Mouse (Mus musculus): ENCODE results near the gene Tcf25. TPM values are rescaled to one million over a fixed set of nuclear protein-coding genes. Genes with fewer than 3 reads are reported as not detected.

The Tcf25 gene
- polyA plus RNA-seq, 1 experiment, result 128 TPM

- Histone ChIP-seq H3K27ac (ENCODE audit: insufficient read depth, low read depth, low read length) (no peak overlapping the region), H3K27me3 (ENCODE audit: control insufficient read depth, insufficient read depth, low read length) (no peaks in the 10 kb centered on the region), H3K4me1 (ENCODE audit: control insufficient read depth, insufficient read depth, insufficient read length, low read length) (no peaks in the 10 kb centered on the region), H3K36me3 (ENCODE audit: control insufficient read depth, insufficient read depth, low read length) (peaks cover 7% of the 10 kb centered on the region), H3K4me3 (ENCODE audit: low read depth, low read length) (no peak overlapping the region)
- whole genome bisulfite sequencing, result 67% methylated on average over 9 of the region's 9 CpGs
- TF ChIP-seq POLR2A (IDR thresholded peaks at IDR 0.05; ENCODE audit: low read depth, low read length) (no peak), CTCF (IDR thresholded peaks at IDR 0.05; ENCODE audit: extremely low read depth, insufficient read length, insufficient replicate concordance, low read depth, low read length) (no peak)
Observed at GRCm38 (mm10) chr8:123348237-123348843, 25.2 kb upstream of the Tcf25 start.

GRCm38 (mm10) chr8:123349073-123349472 lies 24.5 kb upstream of the Tcf25 start:
- Histone ChIP-seq H3K4me3 (ENCODE audit: low read depth, low read length) (no peak overlapping the region), H3K27ac (ENCODE audit: insufficient read depth, low read depth, low read length) (no peak overlapping the region)

GRCm38 (mm10) chr8:123352118-123352517 lies 21.4 kb upstream of the Tcf25 start:
- 75% methylated on average over 12 of the region's 12 CpGs for WGBS
- TF ChIP-seq CTCF (IDR thresholded peaks at IDR 0.05; ENCODE audit: extremely low read depth, insufficient read length, insufficient replicate concordance, low read depth, low read length) (no peak), POLR2A (IDR thresholded peaks at IDR 0.05; ENCODE audit: low read depth, low read length) (no peak)
- Histone ChIP-seq H3K36me3 (ENCODE audit: control insufficient read depth, insufficient read depth, low read length) (peaks cover 14% of the 10 kb centered on the region), H3K4me1 (ENCODE audit: control insufficient read depth, insufficient read depth, insufficient read length, low read length) (no peaks in the 10 kb centered on the region), H3K4me3 (ENCODE audit: low read depth, low read length) (no peak overlapping the region), H3K27ac (ENCODE audit: insufficient read depth, low read depth, low read length) (no peak overlapping the region), H3K27me3 (ENCODE audit: control insufficient read depth, insufficient read depth, low read length) (no peaks in the 10 kb centered on the region)

More at GRCm38 (mm10) chr8:123349073-123349472, 24.5 kb upstream of the Tcf25 start:
- WGBS, result 93% methylated on average over 4 of the region's 4 CpGs
- Histone ChIP-seq H3K4me1 (ENCODE audit: control insufficient read depth, insufficient read depth, insufficient read length, low read length) (no peaks in the 10 kb centered on the region), H3K36me3 (ENCODE audit: control insufficient read depth, insufficient read depth, low read length) (peaks cover 7% of the 10 kb centered on the region), H3K27me3 (ENCODE audit: control insufficient read depth, insufficient read depth, low read length) (no peaks in the 10 kb centered on the region)
- TF ChIP-seq POLR2A (IDR thresholded peaks at IDR 0.05; ENCODE audit: low read depth, low read length) (no peak), CTCF (IDR thresholded peaks at IDR 0.05; ENCODE audit: extremely low read depth, insufficient read length, insufficient replicate concordance, low read depth, low read length) (no peak)

GRCm38 (mm10) chr8:123352786-123353185 lies 20.8 kb upstream of the Tcf25 start:
- 40% methylated on average over 13 of the region's 13 CpGs for WGBS
- no peaks in the 10 kb centered on the region for H3K4me1 ChIP-seq (ENCODE audit: control insufficient read depth, insufficient read depth, insufficient read length, low read length)
- peaks cover 19% of the 10 kb centered on the region for H3K36me3 ChIP-seq (ENCODE audit: control insufficient read depth, insufficient read depth, low read length)
- H3K4me3 ChIP-seq (ENCODE audit: low read depth, low read length), result no peak overlapping the region
- H3K27ac ChIP-seq (ENCODE audit: insufficient read depth, low read depth, low read length), result no peak overlapping the region
- no peaks in the 10 kb centered on the region for H3K27me3 ChIP-seq (ENCODE audit: control insufficient read depth, insufficient read depth, low read length)
- TF ChIP-seq CTCF (IDR thresholded peaks at IDR 0.05; ENCODE audit: extremely low read depth, insufficient read length, insufficient replicate concordance, low read depth, low read length) (peak; percentile 57; the same call in 1 of the 2 replicates), POLR2A (IDR thresholded peaks at IDR 0.05; ENCODE audit: low read depth, low read length) (no peak)

- no peaks in the 10 kb centered on the region for H3K4me1 ChIP-seq (ENCODE audit: control insufficient read depth, insufficient read depth, insufficient read length, low read length)
- WGBS, result 73% methylated on average over 11 of the region's 11 CpGs
- TF ChIP-seq CTCF (IDR thresholded peaks at IDR 0.05; ENCODE audit: extremely low read depth, insufficient read length, insufficient replicate concordance, low read depth, low read length) (no peak), POLR2A (IDR thresholded peaks at IDR 0.05; ENCODE audit: low read depth, low read length) (no peak)
- peaks cover 18% of the 10 kb centered on the region for H3K36me3 ChIP-seq (ENCODE audit: control insufficient read depth, insufficient read depth, low read length)
- H3K27ac ChIP-seq (ENCODE audit: insufficient read depth, low read depth, low read length), result no peak overlapping the region
- H3K27me3 ChIP-seq (ENCODE audit: control insufficient read depth, insufficient read depth, low read length), result no peaks in the 10 kb centered on the region
- no peak overlapping the region for H3K4me3 ChIP-seq (ENCODE audit: low read depth, low read length)
Observed at GRCm38 (mm10) chr8:123353216-123353615, 20.3 kb upstream of the Tcf25 start.

- no peaks in the 10 kb centered on the region for H3K27me3 ChIP-seq (ENCODE audit: control insufficient read depth, insufficient read depth, low read length)
- WGBS, result 58% methylated on average over 12 of the region's 12 CpGs
- TF ChIP-seq CTCF (IDR thresholded peaks at IDR 0.05; ENCODE audit: extremely low read depth, insufficient read length, insufficient replicate concordance, low read depth, low read length) (peak; percentile 84; the same call in 1 of the 2 replicates), POLR2A (IDR thresholded peaks at IDR 0.05; ENCODE audit: low read depth, low read length) (no peak)
- H3K27ac ChIP-seq (ENCODE audit: insufficient read depth, low read depth, low read length), result no peak overlapping the region
- no peak overlapping the region for H3K4me3 ChIP-seq (ENCODE audit: low read depth, low read length)
- no peaks in the 10 kb centered on the region for H3K4me1 ChIP-seq (ENCODE audit: control insufficient read depth, insufficient read depth, insufficient read length, low read length)
- H3K36me3 ChIP-seq (ENCODE audit: control insufficient read depth, insufficient read depth, low read length), result peaks cover 39% of the 10 kb centered on the region
Observed at GRCm38 (mm10) chr8:123361082-123361739, 12.3 kb upstream of the Tcf25 start.

- peak overlapping the region; percentile 81 for H3K4me3 ChIP-seq (ENCODE audit: low read depth, low read length)
- no peaks in the 10 kb centered on the region for H3K27me3 ChIP-seq (ENCODE audit: control insufficient read depth, insufficient read depth, low read length)
- peak overlapping the region; percentile 92 for H3K27ac ChIP-seq (ENCODE audit: insufficient read depth, low read depth, low read length)
- H3K36me3 ChIP-seq (ENCODE audit: control insufficient read depth, insufficient read depth, low read length), result no peaks in the 10 kb centered on the region; the same call in 1 of the 2 replicates
- under 1% methylated on average over 20 of the region's 20 CpGs for WGBS
- H3K4me1 ChIP-seq (ENCODE audit: control insufficient read depth, insufficient read depth, insufficient read length, low read length), result peaks cover 4% of the 10 kb centered on the region; the same call in 1 of the 2 replicates
- TF ChIP-seq CTCF (IDR thresholded peaks at IDR 0.05; ENCODE audit: extremely low read depth, insufficient read length, insufficient replicate concordance, low read depth, low read length) (no peak), POLR2A (IDR thresholded peaks at IDR 0.05; ENCODE audit: low read depth, low read length) (no peak)
Observed at GRCm38 (mm10) chr8:123374239-123374578, 656 bp downstream of the Tcf25 start.

All from small intestine, adult 2 months (tissue).